Mouse (Mus musculus) bone marrow macrophage, adult 2 months (primary cell): Measurements from ENCODE around the gene Tspan1.

ENCODE experiments used
- CTCF ChIP-seq: IDR thresholded peaks from 2 replicates; pipeline ENCODE4 v1.5.1; 2012; ENCODE audit warnings: low read depth, mild to moderate bottlenecking, low read length, moderate library complexity
- POLR2A ChIP-seq: IDR thresholded peaks from 2 replicates; pipeline ENCODE4 v1.6.1; 2012; ENCODE audit warnings: mild to moderate bottlenecking, low read depth, low read length, borderline replicate concordance

GRCm38 (mm10) chr4:116149812-116150155, 17.6 kb downstream of the Tspan1 start:
- no peak for TF ChIP-seq CTCF
- no peak for TF ChIP-seq POLR2A
